Mouse (Mus musculus) cerebellum, adult 11-12 months (tissue): ENCODE results near the gene Pla2g10.
"Not testable (repeated sequence)": the region's sequence is repeated elsewhere in the genome, so short reads cannot be mapped to it uniquely, and the experiment has no call there.

ENCODE experiments used
- DNase-seq: peaks from one replicate; pipeline ENCODE4 v3.0.0; 2022

Pla2g10 gene

DNA sequence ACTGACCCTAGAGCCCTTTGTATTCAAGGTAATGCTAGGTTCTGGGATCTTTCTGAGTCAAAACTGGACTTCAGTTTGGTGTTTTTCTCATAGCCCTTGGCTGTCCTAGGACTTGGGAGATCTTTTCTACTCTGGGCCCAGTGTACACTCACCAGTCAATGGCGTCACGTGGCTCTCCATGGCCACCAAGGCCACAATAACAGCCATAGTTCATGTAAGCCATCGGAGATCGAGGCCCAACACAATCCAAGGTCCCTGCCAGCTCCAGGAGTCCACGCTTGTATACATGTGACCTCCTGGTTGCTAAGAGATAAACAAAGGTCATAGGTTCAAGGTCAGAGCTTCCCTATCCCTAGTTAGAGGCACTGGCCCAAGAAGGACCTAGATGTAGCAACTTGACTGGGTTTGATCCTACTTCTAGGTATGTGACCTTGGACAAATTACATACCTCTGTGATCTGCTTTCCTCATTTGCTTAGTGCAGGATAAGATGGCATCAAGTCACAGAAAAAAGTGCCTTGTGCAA, 2.9 kb downstream of the Pla2g10 start:
- DNase-seq = no peak

DNA sequence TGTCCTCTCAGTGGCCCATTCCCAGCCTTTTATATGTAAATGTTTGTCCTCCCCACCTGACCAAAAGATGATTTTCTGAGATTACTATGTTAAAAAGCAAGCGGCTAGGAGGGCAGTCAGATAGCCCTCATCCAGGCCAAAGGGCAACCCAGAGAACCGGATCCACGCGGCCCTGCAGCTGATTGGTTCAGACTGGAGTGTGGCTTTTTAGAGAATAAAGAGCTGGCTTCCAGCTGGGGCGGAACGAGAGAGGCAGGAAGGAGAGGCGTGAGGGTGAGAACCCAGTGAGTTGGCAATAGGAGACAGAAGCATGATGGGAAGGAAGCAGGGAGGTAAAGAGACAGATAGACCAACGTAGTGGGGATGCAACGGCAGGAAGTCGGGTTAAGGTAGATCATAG, 7.8 kb downstream of the Pla2g10 start:
- no peak for DNase-seq

DNA sequence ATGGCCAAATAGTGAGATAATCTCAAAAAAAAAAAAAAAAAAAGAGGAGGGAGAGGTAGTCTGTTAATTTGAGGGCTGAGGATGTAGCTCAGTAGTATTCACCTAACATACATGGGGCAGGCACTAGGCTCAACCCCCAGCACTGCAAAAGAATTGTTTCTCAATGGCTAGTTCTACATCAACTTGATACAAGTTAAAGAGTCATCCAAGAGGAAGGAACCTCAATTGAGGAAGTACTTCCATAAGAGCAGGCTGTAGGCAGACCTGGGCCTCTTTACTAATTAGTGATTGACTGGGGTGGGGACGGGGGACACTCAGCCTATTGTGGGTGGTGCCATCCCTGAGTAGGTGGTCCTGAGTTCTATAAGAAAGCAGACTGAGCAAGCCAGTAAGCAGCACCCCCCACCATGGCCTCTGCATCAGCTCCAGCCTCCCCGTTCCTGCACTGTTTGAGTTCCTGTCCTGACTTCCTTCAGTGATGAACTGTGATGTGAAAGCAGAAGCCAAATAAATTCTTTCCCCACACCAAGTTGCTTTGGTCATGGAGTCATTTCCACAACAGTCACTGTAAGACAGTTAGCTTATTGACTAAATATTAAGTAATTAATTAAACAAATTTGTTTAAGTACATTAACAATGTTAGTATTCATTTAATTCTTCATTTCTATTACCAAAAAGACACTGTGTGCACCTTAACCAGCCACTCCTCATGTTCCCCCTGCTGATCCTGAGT, 13.8 kb downstream of the Pla2g10 start:
- no peak for DNase-seq

DNA sequence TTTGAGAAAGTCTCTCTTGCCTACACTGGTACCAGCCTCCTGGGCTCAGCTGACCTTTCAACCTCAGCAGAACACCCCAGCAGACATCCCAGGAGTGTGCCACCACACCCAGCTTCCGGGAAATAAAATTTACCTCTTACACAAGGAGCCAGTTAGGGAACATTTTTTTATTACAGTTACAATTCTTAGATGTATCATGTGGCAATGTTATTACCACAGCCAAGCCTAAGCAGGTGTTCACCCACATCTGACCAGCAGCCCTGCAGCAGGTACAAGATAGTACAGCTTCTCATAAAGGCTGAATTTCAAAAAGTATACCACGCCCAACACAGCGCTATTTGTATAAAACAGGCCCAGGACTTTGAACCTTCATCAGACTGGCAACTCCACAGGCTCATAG, 15.9 kb downstream of the Pla2g10 start:
- DNase-seq = no peak

DNA sequence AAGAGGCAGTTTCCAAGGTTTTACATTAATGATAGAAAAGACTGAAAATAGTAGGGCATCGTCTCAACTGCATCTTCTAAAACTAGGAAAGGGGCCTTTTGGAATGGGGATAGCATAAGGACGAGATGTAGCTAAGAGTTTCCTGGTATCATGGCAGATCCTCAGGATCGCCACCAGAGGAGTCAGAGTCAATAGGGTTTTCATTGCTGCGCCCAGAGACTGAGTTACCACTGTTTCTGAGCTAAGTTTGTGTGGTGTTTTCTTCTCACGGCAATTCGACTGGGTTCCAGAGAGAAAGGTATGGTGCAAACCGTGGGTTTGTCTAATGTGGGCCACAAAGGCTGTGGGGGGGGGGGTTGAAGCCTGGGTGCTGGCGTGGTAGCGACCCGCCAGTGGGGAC, 26.1 kb downstream of the Pla2g10 start:
- DNase-seq = no peak

DNA sequence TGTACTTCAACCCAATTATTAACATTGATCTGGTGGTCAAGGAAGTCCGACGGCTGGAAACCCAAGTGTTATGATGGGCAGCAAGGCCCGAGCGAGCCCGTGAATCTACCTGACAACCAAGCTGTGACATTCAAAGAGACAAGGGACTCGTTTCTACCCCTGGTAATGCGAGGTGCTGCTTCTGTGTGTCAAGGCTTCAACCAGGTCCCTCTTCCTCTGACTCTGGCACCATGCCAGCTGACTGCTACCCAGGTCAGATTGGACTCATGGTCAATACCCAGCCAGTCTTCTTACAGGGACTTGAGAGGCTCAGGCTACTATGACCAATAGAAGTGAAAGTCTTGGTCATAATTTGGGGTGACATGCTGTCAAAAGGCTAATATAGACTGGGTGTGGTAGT, 28.6 kb downstream of the Pla2g10 start:
- peak; percentile 6 for DNase-seq

DNA sequence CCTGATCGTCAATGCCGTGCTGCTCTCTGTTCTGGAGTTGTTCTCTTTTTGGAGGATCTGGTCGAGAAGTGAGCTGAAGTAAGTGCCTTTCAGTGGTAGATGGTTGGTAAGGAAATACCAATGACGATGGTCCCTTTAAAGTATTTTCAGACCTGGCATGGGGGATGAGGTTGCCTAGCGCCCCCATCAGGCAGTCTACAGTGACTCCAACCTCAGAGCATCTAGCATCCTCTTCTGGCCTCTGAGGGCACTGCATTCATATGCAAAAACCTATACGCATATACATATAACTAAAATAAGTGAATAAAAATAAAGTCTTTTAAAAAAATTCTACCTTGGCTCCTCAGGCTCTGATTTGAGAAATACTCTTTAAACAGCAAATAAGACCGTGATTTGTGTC, 31.8 kb downstream of the Pla2g10 start:
- no peak for DNase-seq

DNA sequence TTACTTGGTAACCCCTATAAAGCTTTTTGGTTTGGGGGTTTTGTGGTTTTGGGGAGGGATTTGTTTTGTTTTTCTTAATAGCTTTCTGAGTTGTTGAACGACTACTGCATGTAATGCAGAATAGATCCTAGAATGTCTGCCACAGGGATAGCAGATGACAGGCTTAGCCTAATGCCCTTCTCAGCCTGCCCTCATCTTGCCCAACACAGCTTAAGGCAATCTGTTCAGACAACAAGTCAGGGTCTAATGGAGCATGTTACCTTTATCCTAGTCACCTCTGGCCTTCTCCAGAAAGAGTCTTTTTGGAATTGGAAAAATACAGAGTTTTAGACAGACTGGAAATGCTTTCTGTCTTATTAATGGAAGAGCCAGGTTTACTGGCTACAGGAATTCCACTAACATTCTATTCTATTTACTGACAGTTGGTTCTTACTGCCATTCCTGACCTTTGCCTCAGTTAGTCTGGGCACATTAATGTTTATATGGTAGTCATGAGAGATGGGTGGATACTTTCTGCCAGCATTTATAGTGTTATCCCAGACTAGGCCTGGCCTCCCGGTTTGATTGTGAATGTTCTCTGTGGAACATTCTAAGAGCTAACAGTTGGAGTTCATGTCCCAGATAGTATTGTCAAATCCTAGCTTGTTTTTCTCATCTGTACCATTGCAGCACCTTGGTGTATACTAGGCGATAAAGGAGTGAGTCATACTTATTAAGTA, 52.0 kb downstream of the Pla2g10 start:
- DNase-seq = no peak

DNA sequence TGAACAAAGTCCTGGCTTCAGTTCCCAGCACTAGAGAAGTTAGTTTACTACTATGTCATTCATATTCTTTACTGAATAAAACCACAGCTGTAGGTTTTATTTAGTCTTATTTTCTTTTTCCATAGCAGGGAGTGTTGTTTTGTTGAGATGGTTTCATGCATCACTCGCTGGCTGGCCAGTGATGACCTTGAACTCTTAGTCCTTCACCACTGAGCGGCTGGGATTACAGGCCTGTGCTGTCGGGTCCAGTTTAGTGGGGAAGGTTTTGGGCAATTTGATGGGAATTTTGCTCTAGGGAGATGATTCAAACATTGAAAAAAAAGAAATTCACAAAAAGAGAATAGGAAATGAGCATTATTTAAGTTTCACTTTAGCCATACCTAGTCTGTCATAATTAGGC, 56.3 kb downstream of the Pla2g10 start:
- DNase-seq = no peak

DNA sequence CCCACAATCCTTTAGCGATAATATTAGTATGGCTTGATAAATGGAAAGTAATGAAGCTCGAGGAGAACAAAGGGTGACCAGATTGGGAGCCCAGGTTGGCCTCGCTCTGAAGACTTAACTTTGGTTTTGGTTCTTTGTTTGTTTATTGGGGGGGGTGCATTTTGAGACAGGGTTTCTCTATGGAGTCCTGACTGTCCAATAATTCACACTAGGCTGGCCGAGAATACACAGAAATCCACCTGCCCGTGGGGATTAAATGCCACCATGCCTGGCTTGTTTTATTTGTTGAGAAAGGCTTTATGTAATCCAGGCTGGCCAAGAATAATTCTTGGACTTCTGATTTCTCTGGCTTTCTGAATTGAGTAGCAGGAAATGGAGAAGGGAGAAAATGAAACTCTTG, 57.7 kb downstream of the Pla2g10 start:
- DNase-seq = no peak

DNA sequence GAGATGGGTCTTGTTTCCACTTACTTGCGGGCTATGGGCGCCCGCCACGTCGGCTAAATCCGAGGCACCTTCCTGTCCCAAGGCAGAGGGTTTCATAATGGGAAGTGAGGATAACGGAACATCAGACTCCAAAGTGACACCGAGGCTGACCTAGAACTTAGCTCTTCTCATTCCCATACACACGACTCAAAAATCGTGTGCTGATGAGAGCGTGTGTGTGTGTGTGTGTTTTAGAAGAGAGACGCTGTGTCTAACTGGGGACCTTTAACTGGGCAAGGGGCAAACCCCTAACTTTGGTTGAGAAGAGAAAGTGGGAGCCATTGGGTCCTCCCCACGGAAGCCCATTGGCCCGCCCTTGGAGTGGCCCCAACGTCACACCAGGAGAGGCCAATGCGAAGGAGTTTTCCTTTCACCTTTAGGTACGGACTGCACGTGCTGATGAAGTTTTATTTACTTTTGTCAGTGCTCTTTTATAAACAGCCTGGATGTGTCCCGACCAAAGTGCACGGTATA, 58.3 kb downstream of the Pla2g10 start:
- peak; percentile 59 for DNase-seq

DNA sequence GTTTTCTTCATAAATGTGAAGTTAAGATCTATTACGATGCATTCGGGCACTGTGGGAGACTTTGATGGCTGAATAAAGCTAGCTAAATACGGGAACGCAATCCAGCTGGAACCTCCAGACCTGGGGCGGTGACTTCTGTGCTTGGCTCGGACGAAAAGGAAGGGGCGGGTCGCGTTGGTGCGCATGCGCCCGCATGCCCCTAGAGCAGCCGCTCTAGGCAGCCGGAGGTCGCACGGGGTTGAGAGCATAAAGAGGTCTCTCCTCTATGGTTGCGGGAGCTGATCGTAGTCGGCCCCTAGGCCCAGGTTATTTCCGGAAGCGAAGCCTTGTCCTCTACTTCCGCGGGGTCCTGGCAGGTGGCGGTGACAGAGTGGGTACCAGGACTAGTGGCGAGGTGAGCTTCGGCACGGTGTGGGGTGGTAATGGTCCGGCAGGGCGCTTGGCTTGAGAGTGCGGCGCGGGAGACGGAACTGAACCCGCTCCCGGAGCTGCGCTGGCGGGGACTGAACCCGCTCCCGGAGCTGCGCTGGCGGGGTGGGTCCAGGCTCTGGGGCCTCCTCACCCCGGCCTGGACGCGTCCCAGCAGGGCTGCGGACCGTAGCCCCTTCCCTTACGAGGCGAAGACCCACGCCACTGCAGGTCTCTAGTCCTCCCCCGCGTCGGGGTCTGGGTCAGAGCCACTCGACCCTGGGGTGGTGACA, 58.9 kb downstream of the Pla2g10 start, which contains the start of the genes Bfar and 3110001I22Rik:
Bfar (plus strand) TSS at position 174 of the 701 bp plus-strand sequence.
3110001I22Rik (plus strand) TSS at position 245 of the 701 bp plus-strand sequence.
- peak; percentile 94 for DNase-seq

DNA sequence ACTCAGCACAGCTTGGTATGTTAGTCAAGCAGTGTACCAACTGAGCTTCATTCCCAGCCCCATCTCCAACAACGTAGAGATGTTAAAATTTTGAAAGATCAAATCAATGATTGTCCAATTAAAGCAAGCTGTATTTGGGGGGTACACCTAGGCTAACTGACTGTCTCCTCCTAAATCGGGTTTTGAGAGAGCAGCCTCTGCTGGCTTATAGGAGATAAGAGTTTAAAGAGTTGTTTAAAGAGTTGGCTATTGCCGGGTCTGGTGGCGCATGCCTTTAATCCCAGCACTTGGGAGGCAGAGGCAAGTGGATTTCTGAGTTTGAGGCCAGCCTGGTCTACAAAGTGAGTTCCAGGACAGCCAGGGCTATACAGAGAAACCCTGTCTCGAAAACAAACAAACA, 59.9 kb downstream of the Pla2g10 start:
- not testable (repeated sequence) for DNase-seq

DNA sequence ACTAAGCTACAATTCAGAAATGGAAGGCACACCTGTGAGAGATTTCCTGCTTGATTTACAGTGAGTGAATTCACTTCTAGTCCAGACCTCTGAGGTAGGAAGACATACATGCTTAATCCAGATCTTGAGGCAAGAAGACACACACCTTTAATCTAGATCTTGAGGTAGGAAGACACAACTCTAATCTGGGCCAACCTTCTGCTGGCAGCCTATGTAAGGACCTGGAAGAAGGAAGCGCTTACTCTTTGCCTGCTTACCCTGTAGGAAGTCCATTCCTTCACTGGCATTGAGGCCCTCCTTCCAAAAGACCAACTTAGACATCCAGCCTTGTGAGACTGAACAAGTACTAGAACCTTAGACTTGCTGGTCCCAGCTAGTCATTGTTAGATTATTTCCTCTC, 61.5 kb downstream of the Pla2g10 start:
- DNase-seq = no peak

DNA sequence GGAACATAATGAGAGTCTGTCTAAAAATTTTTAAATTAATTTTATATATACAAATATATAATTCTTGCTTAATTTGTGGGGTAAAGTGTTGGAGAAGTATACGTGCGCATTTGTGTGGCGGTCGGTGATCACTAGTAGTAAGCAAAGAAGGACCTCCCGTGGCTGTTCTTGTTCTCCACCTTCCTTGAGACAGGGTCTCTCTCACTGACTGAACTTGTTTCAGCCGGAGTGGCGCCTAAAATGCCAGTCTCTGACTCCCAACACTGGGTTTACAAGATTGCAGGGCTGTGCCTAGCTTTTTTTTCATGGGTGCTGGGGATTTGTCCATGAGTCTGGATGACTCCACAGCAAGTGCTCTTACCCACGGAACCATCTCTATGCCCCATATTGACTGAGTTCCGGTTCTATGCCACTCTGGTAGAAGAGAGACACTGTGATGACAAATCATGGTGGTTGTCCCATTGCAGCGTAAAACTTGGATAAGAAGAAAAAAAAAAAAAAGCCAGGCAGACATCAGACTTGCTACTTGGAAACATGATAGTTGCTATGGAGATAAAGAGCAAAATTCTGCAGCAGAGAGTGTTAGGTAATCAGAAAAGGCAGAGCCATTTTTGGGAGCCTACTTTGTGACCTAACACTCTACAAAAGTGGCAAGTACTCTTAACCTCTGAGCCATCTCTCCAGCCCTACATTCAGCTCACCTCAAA, 62.2 kb downstream of the Pla2g10 start:
- peak; percentile 45 for DNase-seq

DNA sequence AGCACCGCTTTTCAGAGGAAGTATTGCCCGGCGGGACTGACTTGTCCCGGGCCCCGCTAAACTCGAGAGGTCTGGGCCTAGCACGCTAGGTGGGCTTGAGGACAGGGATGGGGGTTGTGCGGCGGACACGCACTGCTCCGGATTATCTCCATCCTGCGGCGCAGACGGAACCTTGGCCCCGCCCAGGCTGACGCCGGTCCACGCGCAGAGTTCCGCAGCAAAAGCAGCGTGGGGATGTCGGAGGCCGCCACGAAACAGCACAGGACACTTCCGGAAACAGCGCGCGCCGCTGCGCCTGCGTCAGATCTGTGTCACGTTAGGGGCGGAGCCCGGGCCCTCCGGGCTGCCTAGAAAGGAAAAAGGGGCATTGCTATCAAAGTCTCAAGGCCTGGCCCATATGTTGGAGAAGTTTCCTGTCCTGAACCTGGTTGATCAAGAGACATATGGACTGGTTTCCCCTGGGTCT, 62.9 kb downstream of the Pla2g10 start, which contains the start of gene Parn:
Parn (minus strand) TSS at position 293 of the 466 bp plus-strand sequence.
- DNase-seq = peak; percentile 94
